Mouse (Mus musculus) heart, adult 2 months (tissue): Measurements from ENCODE around the gene E2f4.

Source experiments
- CTCF ChIP-seq: fragments of 200-600 bp; IDR thresholded peaks from 2 replicates; pipeline ENCODE4 v1.8.1; 2022; ENCODE audit warnings: antibody characterized with exemption, mild to moderate bottlenecking, moderate library complexity
- EP300 ChIP-seq: fragments of 200-500 bp; IDR thresholded peaks from 2 replicates; pipeline ENCODE4 v1.6.1; 2011; ENCODE audit warnings: low read depth, low read length, control low read depth; ENCODE audit not compliant: insufficient read depth
- POLR2A ChIP-seq: fragments of 200-500 bp; IDR thresholded peaks from 2 replicates; pipeline ENCODE4 v1.6.1; 2011; ENCODE audit warnings: mild to moderate bottlenecking, low read depth, low read length, control low read depth; ENCODE audit not compliant: insufficient read depth

DNA sequence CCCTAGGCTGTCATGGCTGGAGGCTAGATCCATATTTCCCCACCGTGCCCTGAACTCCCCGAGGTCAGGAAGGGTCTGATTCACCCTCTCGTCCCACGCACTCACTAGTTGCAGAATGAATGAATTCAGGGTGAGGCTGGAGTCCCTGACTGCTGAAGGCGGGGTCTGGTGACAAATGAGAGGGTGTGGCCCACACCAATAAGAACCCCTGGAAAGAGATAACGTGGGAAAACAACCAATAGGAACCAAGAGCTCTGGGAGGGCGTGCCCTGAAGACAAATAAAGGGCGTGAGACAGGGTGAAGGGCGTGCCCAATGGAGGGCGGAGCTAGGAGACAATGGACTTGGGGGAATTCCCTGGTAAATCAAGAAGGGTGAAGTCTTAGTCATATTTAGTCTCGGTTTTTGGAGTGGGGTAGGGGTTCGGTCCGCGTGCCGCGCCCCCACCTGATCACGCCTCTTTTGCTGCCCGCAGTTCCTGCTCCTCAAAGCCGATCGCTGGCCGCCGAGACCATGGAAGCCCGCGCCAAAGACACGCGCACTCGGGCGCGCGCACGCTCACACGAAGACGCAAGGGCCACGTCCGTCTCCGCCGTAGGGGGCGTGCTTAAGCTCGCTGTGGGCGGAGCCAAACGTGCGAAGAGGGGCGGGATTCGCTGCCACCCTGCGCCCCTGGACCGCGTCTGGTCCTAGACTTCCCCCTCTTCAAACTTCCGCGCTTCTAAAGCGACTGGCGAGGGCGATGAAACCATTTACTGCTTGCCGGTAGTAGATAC, 8.3 kb upstream of the E2f4 start:
- TF ChIP-seq CTCF (peak; percentile 43), POLR2A (peak; percentile 25; the same call in 1 of the 2 replicates), EP300 (0 out of 2 replicates have a peak, but pooled peaks have one; percentile 39)
